Mouse (Mus musculus) cerebellum, adult 9-11 months (tissue): ENCODE data around the gene Arsg.
A peak's percentile ranks its signal among the peaks of the same experiment; 100 is the strongest.
"Not testable (repeated sequence)": the region's sequence is repeated elsewhere in the genome, so short reads cannot be mapped to it uniquely, and the experiment has no call there.

ENCODE experiments used
- DNase-seq: peaks from one replicate; pipeline ENCODE4 v3.0.0; 2022

Arsg gene

DNA sequence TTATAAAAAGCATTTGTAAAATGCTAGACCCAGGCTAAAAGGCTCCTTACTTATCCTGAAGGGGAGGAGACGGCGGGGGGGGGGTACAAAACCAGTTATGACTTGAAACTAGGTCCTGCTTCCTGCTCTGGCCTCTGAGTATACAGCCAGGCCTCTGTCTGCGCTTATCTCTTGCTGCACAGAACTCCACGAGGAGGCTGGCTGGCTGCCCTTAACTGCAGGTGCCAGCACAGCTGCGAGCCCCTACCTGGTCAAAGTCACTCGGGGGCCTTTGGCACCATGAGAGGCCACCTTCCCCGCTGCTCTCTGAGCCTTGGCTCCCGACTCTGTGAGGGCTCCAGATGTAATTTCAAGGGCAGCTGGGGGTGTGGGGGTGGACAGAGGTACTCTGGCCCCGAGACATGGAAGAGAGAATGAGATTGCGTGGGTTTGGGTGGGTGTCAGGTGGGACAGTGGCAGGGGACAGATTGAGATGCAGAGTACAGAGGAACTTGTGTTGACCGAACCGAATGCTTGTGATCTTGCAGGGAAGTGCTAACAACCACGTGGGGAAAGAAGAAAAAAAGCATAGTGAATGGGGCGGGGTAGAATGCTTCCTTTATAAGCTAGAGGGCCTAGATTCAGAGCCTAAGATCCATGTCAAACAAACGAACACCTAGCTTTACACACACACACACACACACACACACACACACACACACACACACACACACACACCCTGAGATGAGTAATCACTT, 114.6 kb downstream of the Arsg start:
- DNase-seq, result no peak

- DNase-seq, result no peak
These were observed 116.8 kb downstream of the Arsg start for GRCm38 (mm10) chr11:109590012-109590411.

DNA sequence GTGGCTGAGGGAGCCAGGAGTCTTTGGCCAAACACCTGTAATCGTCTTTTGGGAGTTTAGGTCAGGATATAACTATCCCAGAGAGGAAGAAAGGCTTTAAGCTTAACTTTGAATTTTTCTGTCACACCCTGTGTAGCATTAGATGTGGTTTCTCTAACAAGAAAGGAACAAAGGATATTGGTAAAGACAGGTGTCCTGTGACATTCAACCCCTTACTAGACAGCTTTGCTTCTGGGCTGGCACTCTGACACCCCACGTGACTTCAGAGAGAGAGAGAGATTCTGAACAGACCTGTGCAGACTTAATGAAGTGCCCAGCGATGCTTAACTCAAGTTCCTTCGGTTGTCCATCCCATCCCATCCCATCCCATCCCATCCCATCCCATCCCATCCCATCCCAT, 118.3 kb downstream of the Arsg start:
- no peak for DNase-seq

- no peak for DNase-seq
These were observed 120.2 kb downstream of the Arsg start for GRCm38 (mm10) chr11:109593200-109593981.

DNA sequence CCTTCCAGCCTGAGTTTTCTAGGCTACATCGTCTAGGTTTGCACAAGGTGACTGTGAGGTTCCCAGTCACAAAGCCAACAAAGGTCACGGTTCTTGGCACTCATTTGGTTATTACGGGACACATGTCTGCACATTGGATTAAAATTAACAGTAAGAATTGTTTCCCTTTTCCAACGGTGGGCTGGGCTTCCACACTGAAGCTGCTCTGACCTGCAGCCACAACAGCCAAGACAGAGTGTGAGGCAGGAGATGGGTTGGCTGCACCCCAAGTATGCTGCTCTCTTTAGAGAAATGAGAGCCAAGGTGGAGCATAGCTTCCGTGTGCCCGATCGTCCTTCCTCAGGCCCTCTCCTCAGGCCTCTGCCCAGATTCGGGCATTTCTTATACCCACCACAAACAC, 121.6 kb downstream of the Arsg start:
- DNase-seq, result no peak

- no peak for DNase-seq
These were observed 125.8 kb downstream of the Arsg start for GRCm38 (mm10) chr11:109598778-109599570.

DNA sequence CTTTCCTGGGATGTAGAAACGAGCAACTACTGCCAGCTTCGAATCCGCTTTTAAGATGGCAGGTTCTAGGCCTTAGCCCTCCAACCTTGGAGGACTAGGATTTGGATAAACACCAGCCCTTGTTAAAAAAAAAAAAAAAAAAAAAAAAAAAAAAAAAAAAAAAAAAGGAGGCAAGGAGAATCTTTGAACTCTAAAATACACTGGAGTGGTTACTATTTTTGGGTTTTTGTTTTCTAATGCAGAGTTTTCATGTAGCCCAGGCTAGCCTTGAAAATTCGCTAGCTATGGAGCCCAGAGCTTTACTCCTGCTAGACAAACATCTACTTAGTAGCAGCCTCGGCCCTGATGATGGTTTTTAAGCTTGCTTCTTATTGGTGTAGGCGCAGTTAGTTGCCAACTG, 134.4 kb downstream of the Arsg start:
- no peak for DNase-seq

DNA sequence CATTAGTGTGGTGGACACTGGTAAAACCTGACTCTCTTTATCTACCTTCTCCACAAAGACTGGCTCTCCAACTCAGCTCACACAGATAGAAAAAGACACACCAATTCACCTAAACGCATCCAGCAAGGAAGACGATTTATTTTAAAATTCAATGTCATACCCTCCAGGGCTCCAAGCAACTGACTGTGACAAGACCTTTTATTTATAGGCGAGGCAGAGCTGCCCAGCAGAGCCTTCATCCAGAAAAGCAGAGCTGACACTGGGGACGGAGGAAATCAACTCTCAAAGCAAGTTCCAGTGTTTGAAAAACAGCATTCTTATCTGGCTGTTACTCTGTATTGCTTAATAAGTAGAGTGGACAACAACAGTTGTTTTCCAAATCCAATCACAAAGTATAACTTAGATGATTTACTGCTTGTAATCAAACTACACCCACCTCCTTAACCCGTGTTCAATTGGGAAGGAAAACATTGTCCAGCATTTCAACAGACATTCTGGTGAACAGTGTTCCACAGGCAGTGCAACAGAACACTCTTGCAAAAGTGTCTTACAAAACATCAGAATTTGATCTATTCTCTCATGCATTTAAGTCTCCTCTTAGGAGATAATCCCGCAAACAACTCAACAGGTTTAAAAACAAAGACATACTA, 135.9 kb downstream of the Arsg start:
- no peak for DNase-seq

- no peak for DNase-seq
These were observed 137.0 kb downstream of the Arsg start for GRCm38 (mm10) chr11:109610046-109610794.

DNA sequence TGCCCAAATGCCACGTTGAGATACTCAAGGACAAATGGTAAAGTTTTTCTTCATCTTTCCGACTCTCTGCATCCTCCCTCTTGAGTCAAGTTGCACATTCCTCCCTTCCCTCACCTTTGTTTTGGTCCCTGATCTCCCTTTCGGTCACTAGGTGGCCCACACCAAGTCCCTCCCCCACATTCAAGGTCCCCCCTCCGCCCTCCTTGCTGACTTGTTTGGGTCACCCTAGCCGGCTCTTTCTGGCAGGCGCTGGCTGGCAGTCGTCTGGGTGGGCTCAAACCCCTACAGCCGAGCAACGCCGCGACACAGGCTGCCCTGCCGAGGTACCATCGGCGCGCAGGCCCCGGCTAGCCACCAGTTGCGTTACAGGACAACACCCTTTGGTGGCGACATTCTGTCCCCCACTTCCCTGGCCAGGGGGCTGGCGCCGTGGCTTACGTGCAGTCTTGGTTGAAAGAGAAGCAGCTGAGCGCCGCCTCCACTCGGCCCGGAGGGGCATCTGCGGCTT, 137.7 kb downstream of the Arsg start:
- no peak for DNase-seq

DNA sequence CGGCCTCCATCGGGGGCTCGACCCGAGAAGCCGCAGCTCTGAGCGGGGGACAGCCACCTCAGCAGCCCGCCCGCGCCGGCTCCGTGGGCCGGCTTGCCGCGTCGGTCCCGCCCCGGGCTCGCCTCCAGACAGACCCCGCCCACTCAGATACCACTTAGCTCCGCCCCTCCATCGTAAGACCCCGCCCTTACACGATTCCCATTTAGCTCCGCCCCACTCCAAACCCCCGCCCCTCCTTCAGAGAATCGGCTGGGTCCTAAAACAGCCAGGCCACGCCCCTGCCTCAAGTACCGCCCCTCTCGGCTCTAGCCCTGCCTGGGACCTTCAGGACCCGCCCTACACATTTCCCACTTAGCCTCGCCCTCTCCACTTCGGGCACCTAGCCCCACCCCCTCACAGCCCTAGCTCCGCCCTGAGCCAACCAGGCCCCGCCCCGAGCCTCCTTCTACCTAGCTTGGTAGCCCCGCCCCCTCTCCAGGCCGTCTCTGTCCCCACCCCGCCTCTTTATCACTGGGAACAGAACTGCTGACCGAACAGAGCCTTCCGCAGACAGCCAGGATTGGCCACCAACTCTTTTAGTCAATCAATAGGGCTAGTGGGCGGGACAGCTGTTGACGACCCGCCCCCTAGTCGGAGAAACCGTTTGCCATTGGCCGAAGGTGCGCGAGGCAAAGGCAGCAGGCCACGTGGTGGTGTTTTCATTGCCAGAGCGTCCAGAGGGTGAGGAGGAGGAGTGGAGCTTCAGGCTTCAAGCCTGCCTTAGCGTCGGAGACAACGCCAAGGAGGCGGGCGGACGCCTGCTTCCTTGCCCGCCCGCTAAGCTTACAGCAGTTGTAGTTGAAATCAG, 138.4 kb downstream of the Arsg start, which contains the start of gene Wipi1:
TSS of gene Wipi1 (minus strand) at position 665 of the 847 bp plus-strand sequence.
- DNase-seq, result peak; percentile 98

DNA sequence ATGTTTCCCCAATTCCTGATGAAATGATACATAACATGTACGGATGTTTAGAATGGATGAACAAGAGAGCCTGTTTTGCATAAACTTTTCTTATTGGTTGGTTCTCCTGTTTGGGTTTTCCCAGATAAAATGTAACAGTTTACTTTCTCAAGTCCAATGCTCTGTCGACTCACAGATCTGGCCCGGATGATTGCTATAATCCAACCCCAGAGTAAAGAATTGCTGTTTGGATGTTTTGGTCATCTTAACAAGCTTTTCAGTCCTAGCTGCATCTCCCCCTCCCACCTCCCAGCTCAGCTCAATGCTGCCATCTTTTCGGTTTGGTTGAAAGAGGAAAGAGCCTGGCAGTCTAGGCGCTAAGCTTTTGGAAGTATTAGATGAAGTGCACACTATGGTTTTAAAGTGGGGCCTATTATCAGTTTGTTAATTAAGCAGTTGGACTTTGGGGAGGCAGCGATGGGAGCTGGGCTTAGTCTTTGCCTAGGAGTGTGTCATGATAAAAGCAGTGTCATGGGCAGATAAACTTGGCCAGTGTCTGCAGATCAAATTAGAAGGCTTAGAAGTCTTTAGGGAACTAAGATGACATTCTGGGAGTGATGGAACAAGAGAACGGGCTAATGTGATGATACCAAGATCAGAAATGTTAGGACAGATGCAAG, 139.8 kb downstream of the Arsg start:
- no peak for DNase-seq

DNA sequence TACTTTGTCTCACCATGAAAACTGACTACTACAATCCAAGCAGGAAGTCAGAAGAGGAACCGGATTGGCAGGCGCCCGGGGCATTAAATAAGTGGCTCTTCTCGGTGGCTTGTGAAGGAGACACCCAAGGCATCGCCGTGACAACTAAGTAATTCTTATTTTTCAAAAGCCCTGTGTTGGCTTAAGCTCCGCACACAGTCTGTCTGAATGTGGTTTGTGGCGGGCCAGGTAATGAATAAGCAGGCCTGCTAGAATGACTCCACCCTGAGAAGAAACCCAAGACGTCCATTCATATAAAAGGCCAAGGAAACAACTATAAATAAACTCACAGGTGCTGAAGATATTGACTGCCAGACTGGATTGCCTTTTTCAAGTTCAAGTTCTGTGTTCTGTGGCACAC, 142.1 kb downstream of the Arsg start:
- no peak for DNase-seq

- DNase-seq, result no peak
These were observed 143.2 kb downstream of the Arsg start for GRCm38 (mm10) chr11:109616352-109616751.

DNA sequence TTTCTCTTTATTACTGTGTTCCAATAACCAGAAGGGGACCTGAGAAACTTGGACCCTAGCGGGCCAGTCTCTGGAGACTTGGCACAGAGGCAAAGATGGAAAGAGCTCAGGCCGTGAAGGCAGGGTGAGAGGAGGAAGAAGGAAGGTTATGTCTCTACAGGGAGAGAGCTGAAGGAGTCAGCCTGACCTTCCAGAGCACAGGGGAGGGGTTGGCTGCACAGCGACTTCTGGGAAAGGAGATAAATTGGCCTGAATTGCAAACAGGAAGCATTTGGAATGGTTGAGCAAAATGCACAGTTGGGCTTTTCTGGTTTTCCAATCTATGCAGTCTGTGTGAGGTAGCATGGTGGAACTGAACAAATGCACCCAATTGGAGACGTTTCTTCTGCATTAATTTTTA, 143.6 kb downstream of the Arsg start:
- DNase-seq, result no peak

GRCm38 (mm10) chr11:109619055-109619454, 145.9 kb downstream of the Arsg start:
- DNase-seq, result not testable (repeated sequence)

GRCm38 (mm10) chr11:109620356-109620755, 147.2 kb downstream of the Arsg start:
- no peak for DNase-seq

- no peak for DNase-seq
These were observed 148.0 kb downstream of the Arsg start for GRCm38 (mm10) chr11:109621183-109621582.

- no peak for DNase-seq
These were observed 149.4 kb downstream of the Arsg start for GRCm38 (mm10) chr11:109622518-109623037.
